Mouse (Mus musculus) lung, adult 2 months (tissue): ENCODE results near the gene Chd1l. TPM values are rescaled to one million over a fixed set of nuclear protein-coding genes. Genes with fewer than 3 reads are reported as not detected.

Experiments
- DNase-seq: peaks from one replicate; pipeline ENCODE4 v3.0.0; 2022
- H3K4me1 ChIP-seq: fragments of 200-500 bp; 2 replicates; pipeline ENCODE4 v1.6.1; 2011; ENCODE audit warnings: low read length; ENCODE audit not compliant: control insufficient read depth, insufficient read depth
- H3K4me3 ChIP-seq: fragments of 200-500 bp; replicated peaks from 2 replicates; pipeline ENCODE3; 2011; ENCODE audit warnings: low read depth, mild to moderate bottlenecking, control low read depth, low read length; ENCODE audit errors: extremely low read depth
- CTCF ChIP-seq: fragments of 200-500 bp; IDR thresholded peaks from 2 replicates; pipeline ENCODE4 v1.5.1; 2011; ENCODE audit warnings: mild to moderate bottlenecking, low read length, control low read depth; ENCODE audit not compliant: insufficient read depth
- POLR2A ChIP-seq: fragments of 200-500 bp; IDR thresholded peaks from 2 replicates; pipeline ENCODE4 v1.6.1; 2011; ENCODE audit warnings: low read depth, mild to moderate bottlenecking, control low read depth, low read length, borderline replicate concordance; ENCODE audit errors: extremely low read depth
- WGBS: fragments of 180-500 bp; shearing (Covaris S2); methylation state at CpG from one replicate; pipeline ENCODE4 v1.1.7; 2018; 5-methylcytosine and 5-hydroxymethylcytosine counted together
- polyA plus RNA-seq: library from polyadenylated mRNA; depleted of rRNA; stranded (reverse); fragments of >200 nt; gene quantifications from 2 replicates; pipeline ENCODE4 v1.2.3, GENCODE M21; 2012; rRNA removed

The Chd1l gene
- polyA plus RNA-seq, 1 experiment: 5.2 TPM

DNA sequence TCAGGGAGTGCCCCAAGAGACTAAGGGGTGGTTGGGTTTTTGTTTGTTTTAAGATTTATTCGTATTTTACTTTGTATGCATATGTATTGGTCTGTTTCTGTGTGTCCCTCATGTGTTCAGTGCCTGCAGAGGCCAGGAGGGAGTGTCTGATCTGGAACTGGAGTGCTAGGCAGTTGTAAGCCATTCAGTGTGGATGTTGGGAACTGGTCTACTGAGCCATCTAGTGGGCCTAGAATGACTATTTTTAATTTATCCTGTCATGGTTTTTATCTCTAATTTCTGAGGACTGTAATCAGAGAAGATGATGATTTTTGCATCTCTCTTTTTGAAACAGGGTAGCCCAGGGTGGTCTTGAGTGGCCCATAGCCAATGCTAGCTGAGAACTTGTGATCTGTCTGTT lies 71.4 kb downstream of the Chd1l start:
- no peak for TF ChIP-seq POLR2A
- TF ChIP-seq CTCF: no peak
- DNase-seq: no peak
- Histone ChIP-seq H3K4me3 (no peak overlapping the region), H3K4me1 (no peaks in the 10 kb centered on the region)
- WGBS: 29% methylated on average over 1 of the region's 1 CpGs

DNA sequence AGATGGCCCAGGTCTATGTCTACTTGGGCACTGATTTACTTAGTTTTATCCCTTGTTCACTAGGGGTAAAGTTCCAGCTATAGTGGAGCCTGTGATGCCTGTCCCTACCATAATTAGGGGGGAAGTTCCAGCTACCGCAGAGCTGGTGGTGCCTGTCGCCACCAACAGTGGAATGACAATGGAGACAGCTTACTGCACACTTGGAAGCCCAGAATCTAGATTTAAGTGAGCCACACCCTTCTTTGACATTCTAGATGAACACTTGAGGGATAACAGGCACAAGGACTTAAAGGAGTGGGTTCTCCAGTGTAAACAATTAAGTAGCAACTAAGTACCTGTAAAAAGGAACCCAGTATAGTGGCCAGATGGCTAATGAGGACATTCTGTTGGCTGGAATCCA lies 73.0 kb downstream of the Chd1l start:
- 72% methylated on average over 2 of the region's 2 CpGs for WGBS
- H3K4me1 ChIP-seq: no peaks in the 10 kb centered on the region
- H3K4me3 ChIP-seq: no peak overlapping the region
- TF ChIP-seq POLR2A (no peak), CTCF (no peak)
- DNase-seq: no peak

DNA sequence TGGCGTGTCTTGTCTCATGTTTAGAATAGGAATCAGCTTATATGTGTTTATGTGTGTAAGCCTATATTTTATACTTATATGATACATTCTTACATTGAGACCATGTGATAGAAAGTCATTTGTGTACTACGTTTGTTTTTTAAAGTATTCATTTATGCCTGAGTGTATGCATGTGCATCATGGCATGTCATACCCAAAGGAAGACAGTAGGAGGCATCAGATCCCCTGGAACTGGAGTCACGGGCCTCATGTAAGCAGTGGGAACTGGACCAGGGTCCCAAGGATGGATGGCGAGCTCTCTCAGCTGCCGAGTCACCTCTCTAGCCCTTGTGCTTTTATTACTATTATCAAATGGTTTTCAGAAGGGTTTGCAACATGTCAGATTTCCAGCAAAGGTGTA lies 74.3 kb downstream of the Chd1l start:
- H3K4me1 ChIP-seq: no peaks in the 10 kb centered on the region
- DNase-seq: no peak
- TF ChIP-seq CTCF: no peak
- WGBS: 86% methylated on average over 5 of the region's 5 CpGs
- no peak overlapping the region for H3K4me3 ChIP-seq

DNA sequence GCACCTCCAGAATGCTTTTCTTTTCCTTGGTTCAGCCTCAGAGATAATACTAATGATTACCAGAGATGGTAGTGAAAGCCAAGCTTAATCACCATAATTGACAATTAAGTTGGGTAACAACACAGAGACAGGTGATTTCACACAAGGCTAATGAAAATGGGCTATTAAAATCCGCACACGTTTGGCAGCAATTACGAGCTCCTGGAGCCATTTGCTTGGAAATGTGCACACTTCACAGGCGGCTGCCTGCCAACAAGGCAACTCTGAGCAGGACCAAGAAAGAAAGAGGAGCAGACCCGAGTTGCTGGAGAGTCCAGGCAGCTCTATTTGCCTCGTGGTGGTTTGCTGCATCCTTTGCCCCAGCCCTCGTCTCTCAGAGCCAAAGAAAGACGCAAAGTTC lies 84.5 kb downstream of the Chd1l start:
- Histone ChIP-seq H3K4me1 (no peaks in the 10 kb centered on the region), H3K4me3 (no peak overlapping the region)
- WGBS: 81% methylated on average over 8 of the region's 8 CpGs
- TF ChIP-seq CTCF: no peak
- no peak for TF ChIP-seq POLR2A
- no peak for DNase-seq

DNA sequence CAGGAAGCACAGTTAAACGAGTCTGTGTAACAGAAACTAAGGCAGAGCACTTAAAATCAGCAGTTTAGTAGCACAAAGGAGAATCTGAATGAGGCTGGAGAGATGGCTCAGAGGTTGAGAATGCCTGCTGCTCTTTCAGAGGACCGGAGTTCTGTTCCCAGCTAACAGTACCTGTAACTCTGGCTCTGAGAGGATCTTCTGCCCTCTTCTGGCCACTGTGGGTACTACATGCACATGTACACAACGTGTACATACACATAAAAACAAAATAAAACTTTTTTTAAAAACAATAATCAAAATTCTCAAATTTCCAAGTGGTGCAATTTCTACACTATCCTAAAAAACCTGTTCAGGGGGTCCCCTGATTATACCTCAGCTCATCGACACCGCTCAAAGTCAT lies 85.2 kb downstream of the Chd1l start:
- 86% methylated on average over 5 of the region's 5 CpGs for WGBS
- TF ChIP-seq CTCF: no peak
- TF ChIP-seq POLR2A: no peak
- H3K4me3 ChIP-seq: no peak overlapping the region
- DNase-seq: no peak
- no peaks in the 10 kb centered on the region for H3K4me1 ChIP-seq

DNA sequence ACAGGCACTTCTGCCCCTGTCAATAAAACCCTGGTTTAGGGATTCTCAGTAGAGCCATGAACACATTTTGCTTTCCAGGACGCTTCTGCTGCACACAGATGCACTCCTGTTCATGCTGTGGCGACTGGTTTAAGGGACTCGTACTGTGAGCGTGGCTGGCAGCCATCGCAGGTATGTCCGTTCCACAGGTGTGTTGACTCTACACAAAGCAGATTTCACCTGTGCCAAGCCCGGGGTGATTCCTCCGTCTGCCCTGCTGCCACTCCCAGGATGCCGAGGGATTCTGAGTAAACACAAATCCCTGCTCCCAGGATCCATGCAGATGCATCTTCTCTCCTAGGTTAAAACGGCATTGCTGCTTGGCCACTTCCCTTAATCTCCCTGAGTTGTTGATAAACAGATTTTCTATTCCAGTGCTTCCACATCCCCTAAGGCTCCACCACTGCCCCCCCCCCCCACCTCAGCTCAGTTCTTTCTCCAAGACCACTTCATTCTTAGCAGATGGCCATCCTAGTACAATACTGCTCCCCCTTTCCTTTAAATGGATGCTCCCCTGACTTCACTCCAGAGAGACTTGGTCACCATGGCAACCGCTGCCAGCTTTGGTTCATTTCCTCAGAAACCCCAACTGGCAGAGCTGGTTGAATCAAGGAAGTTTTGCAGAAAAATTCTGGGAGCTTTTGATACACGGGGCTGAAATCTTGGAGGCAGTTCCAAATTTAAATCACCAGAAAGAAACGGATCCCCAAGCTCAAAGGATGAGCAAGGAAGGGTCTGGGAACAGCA lies 87.9 kb downstream of the Chd1l start:
- no peak for DNase-seq
- WGBS: 68% methylated on average over 13 of the region's 13 CpGs
- no peak overlapping the region for H3K4me3 ChIP-seq
- TF ChIP-seq POLR2A (no peak), CTCF (no peak)
- H3K4me1 ChIP-seq: no peaks in the 10 kb centered on the region

DNA sequence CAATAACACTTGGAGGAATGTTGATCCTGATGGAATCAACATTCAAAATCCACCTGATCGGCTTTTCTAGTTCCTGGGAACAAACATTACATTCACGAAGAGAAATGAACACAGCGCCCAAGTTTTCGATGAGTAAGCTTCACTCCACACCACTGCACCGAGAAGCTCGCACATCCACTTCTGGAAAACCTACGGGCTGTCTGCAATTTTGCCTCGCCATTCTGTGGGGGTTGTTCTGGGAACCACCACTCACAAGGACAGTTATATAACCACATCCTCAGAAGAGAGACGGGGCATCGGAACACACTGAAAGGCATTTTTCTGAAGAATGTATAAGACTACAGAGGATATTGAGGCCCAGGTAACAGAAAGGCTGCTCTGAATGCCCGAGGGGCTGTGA lies 90.1 kb downstream of the Chd1l start:
- 95% methylated on average over 11 of the region's 11 CpGs for WGBS
- DNase-seq: no peak
- H3K4me1 ChIP-seq: no peaks in the 10 kb centered on the region
- H3K4me3 ChIP-seq: no peak overlapping the region
- TF ChIP-seq CTCF: no peak
- TF ChIP-seq POLR2A: no peak

DNA sequence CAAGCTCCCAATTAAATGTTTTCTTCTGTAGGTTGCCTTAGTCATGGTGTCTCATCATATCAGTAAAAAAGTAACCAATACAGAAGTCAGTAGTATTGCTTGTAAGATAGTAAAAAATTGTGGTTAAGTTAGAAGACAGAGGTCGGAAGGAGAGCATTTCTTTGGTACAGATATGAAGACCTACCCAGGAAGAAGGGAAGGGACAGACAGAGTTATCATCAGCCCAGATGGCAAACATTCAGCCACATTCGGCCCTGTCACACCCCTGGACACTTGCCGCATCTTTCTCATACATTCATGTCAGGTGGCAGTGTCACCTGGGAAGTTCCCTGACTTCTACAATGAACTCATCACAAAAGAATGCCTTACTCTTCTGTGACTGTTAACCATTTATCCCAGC lies 97.7 kb downstream of the Chd1l start:
- TF ChIP-seq POLR2A (no peak), CTCF (no peak)
- DNase-seq: no peak
- no peaks in the 10 kb centered on the region for H3K4me1 ChIP-seq
- no peak overlapping the region for H3K4me3 ChIP-seq
- WGBS: 81% methylated on average over 3 of the region's 3 CpGs

Other genes with a start within 250 kb of the Chd1l start
- gene Olfr1402, start 188.2 kb downstream of the Chd1l start, polyA plus RNA-seq: not detected in 2 replicates
- gene Fmo5, start 18.6 kb upstream of the Chd1l start, polyA plus RNA-seq: 8.0 and 15.1 TPM in 2 replicates
- 5.4 and 8.3 TPM in 2 replicates for gene Prkab2, start 48.0 kb upstream of the Chd1l start, polyA plus RNA-seq
- not detected in 2 replicates for gene Gm17651, start 64.5 kb upstream of the Chd1l start, polyA plus RNA-seq